Mouse (Mus musculus) T-cell, adult 2 months (primary cell): ENCODE measurements around the gene 4930505A04Rik.
"Not testable (repeated sequence)": the region's sequence is repeated elsewhere in the genome, so short reads cannot be mapped to it uniquely, and the experiment has no call there.

Experiments
- DNase-seq: peaks from one replicate; pipeline ENCODE4 v3.0.0; 2022; ENCODE audit warnings: low spot score

The 4930505A04Rik gene

DNA sequence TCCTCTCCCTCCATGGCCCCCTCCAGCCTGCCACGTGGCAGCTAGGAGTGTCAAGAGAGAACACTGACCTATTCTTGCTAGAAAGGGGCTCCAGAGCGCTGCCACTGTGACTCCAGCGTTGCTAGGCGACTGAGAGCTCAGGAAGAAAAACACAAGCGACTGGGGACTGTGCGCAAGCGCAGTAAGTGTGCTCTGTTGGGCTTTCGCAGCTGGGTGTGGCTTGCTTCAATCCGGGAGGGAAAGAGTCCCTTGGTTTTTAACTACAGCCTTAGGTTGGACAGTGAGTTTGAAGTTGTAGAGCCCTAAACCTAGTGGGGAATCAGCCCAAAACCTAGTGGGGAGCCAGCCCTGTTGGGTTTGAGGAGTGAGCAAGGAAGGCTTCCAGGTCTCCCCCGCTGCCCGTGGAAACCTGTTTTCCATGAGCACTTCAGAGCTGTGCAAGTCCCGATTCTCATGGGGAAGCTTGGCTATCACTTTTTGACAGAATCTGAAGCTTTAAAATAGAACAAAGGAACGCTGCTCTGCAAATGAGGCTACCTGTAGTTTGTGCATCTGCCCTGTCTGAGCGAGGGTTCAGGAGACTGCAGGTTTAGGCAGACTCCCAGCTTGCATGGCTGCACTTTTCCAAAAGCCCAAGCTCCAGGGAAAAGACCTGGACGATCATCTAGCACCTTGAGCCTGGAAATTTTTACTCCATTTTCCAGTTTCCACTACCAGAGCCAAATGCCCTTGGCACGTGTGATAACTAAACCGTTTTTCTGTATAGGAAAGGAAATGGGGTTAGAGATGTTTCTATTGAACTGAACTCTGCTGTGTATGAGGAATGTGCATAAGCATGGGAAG lies at the start of gene 4930505A04Rik:
4930505A04Rik (minus strand) TSS at position 77 of the 843 bp plus-strand sequence.
- no peak for DNase-seq

DNA sequence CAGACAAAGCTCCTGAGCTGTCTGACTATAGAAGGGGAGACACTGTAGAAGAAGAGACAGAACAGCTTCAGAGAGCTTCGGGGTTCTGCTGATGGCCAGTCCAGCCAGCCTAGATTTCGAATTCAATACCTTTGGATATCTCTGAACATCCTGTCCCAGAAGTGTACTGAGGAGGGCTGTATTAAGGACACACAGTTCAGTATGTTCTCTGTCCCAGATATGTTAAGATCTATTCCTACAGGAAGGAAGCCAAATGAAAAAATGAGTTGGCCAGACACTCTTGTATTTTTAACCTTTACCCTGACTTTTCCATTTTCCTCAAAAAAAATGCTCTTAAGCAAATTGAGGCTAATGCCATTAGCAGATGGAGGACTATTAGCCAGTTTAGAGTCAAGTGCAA lies 45.5 kb upstream of the 4930505A04Rik start:
- no peak for DNase-seq

DNA sequence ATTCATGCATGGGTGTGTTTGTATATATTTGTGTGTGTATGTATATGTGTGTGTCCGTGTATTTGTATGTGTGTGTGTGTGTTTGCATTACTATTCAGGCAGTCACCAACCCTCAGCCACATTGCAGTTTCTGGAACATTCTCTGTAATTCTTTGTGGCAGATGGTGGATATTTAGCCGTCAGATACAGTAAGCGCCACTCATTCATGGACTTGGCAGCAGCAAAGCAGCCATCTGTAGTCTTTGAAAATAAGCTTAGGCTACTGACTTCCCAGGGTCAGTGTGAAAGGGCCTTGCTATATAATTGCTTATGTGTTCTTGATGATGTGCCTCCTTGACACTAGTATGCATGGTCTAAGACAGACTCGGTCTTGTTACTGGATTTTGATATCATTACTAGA lies 36.6 kb upstream of the 4930505A04Rik start:
- DNase-seq: no peak

DNA sequence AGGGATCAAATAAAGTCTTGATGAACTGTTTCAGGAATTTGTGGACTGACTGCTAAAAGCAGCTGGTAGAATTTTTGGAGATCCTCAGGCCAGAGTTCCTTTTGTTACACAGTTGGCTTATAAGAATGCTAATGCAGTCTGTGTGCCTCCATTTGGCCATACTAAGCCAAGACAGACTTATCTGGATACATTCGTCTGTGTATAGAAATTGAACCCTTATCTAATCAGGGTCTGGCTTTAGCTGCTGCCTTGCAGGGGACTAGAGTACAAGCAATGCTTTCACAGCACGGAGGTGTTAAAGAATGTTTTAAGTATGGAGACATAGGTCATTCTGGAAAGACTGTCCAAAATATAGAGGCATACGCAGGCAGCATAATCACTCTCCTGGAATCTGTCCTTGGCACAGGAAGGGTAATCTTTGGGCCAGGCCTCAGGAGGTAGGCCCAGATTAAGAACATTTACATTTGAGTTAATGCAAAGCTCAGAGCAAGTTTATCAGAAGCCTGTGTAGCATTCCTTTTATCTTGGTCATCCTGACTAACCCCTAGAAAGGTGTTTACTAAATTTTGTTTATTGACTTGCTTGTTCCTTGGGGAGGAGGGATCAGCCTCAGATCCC lies 27.2 kb upstream of the 4930505A04Rik start:
- DNase-seq: no peak

DNA sequence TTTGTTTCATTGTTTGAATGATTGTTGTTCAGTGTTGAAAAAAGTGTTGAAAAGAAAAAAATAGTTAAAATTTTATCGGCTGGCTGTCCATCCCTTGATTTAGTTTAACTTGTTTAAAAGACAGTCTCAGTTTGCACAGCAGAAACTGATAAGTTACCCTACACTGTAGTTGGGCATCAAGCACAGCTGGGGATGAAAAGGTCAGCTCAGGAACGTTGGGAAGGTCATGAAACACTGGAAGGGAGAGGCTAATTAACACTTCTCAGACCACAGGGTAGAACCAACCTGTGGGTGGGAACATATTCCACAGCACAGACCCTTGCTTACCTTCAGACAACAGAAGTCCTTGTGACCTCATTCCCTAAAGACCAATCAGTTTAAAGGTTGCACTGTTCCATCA lies 25.5 kb upstream of the 4930505A04Rik start:
- DNase-seq: no peak

DNA sequence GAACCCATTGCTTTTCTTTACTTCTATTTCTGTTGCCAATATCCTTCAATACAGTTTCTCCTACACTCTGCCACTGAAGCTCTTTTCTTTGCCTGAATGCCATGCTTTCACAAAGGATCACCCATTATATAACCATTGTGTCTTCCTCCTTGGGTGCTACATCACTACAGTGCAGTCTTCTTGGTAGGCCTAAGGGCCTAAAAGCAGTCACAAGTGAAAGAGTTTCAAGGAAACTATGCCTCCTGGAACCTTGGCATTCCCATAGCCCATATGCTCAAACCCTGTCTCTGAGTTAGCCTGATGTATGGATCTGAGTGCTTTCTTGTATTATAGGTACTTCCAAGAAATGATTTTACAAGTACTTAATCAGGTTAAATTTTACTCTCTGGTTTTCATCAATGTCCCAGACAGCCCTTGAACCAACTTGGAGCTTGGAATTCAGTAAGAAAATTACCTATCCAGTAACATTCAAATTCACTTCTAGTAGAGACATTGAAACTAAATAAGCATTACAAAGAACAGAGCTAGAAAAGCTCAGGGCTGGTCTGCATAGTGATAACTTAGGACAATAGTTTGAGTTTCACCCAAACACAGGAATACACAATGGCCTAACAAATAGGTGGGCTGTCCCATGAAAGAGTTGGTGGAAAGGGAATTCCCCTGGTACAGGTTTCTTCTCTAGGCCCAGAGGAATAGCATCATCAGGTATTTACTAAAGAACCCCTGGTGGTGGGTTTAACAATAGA lies 20.1 kb upstream of the 4930505A04Rik start:
- no peak for DNase-seq

DNA sequence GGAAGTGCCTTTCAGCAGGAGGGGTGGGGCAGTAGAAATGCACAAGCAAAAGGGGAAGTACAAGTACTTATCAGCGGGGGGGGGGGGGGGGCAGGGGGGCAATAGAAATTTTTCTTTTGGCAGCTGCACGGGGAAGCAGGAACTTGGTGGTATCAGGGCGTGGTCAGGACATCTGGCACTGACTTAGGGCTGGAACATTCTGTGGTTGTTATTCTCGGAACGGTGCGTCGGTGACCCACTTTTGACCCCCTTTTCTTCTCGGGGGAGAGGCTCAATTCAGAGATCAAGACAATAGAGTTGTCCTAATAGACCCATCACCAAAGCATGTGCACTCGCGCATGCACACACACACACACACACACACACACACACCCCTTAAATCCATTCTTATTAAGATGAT lies 16.6 kb upstream of the 4930505A04Rik start:
- no peak for DNase-seq

DNA sequence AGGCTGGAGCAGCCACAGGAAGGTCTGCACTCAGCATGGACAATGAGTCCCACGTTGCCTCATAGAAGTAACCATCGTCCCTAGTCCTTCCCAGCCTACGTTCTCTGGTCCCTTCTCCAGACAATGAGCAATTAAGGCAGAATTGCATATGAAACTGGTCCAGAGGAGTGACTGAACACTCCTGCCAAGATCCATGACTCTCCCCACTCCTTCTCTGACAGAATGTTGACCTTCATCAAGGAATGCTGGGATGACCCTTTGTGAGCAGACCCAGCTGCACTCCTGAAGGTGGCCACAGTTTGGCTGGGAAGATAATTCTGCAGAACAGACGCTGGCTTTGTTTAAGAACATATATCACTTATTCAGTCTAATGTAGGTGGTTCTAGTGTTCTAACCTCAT lies 11.7 kb upstream of the 4930505A04Rik start:
- no peak for DNase-seq

DNA sequence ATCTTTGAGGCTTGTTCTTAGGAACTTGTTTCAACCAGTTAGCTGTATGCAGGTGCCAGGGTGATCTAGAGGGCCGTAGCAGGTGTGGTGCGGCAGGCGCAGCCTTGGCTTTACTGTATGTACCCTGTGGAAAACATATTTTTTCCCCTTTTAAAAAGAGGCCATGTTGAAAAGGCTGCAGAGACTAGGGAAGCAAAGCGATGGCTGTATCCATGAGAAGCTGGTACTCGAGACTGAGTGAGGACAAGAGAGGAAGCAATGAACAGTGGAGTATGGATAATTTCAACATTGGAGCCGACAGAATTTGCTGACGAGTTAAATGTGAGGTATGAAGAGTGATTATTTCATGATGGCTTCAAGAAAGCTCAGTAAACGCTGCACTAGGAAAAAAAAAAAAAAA lies 440 bp downstream of the 4930505A04Rik start:
- DNase-seq: no peak

DNA sequence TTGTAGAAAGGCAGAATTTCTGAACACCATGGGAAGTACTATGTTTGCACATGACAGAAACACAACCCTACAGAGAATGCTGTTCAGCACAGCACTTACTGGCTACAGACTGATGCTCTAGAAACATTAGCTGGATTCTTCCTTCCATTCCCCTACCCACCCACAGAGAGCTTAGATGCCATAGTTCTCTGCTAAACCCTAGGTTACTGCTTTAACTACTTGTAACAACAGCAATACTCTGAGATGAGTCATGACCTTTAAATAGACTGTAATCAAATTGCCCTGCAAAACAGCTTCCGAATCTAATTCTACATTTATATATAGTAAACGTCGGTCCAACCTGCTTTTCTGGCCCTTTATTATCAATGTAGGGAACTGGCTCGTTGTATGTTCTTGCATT lies 17.3 kb downstream of the 4930505A04Rik start:
- no peak for DNase-seq

DNA sequence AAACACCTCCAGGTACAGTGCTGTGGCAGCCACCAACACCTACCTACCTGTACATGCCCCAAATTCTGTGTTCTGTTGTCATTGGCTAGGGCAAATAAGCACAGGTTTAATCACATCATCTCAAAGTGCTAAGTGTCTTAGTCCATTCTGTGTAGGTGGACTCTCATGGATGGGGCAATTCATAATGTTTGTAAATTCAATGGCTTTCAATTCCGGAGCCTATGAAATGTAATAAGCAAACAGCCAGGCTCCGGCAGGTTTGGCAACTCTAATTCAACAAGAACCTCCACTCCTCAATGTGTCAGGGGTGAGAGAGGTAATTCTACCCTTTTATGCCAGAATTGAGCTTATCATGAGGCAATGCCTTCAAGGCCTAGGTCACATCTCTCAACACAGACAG lies 23.5 kb downstream of the 4930505A04Rik start:
- no peak for DNase-seq

DNA sequence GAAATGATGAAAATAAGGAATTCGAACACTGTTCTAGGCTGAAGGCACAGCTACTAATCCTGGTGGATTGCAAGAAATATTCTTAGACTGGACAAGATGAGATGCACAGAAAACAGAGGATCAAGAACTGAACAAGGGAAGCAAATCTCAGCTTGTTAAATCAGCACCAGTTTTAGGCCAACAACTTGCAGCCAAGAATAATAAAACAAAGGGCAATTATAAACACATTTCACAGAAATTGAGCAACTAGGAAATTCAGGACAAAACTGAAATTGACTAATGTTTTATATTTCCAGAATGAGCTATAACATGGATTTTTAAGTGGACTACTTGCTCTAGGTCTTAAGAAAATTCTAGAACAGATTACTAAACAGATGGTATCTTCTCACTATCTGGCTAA lies 24.1 kb downstream of the 4930505A04Rik start:
- DNase-seq: no peak

DNA sequence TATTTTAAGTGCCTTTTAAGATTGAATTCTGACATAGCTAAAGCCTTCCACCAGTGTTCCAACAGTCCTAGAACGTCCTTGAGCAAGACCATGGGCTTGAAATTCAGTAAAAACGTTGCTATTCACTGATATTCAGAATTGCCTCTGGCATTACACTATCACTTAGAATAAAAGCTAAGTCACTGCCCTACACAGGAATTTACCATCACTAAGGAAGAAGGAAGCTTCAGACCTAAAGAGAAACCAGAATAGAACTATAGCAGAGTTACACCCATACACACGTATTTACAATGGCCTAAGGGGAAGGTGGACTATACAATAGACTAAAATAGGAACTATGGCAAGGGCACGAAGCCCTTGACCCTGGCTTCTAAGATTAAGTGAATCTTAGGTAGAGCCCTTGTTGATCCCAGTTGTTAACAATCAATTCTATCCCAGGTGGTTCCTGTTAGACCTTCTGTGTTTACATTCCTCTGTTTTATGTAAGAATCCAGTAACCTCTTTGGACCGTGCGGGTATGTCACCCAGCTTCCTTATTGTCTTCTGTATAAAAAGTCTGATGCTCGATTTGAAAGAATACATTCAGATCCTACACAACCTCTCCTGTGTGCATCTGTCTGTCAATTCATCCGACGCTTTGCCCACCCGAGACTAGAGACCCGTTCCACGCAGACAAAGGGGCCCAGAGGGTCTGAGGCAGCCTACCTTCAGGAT lies 27.3 kb downstream of the 4930505A04Rik start:
- not testable (repeated sequence) for DNase-seq

DNA sequence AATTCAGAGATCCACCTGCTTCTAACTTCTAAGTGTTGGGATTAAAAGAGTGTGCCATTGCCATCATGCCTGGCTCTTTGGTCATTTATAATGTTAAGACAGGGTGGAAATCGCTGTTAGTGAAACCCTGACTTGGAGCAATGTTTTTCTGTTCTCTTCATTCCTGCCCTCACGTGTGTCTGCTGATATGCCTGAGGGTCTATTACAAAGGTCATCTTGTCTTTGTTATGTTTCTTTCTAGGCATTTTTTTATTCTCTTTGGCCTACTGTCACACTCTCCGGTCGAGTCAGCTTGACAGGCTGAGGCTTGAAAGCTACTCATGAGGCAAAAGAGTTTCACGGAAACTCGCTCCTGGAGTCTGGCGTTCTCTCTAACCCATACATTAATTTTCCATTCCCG lies 27.9 kb downstream of the 4930505A04Rik start:
- no peak for DNase-seq

DNA sequence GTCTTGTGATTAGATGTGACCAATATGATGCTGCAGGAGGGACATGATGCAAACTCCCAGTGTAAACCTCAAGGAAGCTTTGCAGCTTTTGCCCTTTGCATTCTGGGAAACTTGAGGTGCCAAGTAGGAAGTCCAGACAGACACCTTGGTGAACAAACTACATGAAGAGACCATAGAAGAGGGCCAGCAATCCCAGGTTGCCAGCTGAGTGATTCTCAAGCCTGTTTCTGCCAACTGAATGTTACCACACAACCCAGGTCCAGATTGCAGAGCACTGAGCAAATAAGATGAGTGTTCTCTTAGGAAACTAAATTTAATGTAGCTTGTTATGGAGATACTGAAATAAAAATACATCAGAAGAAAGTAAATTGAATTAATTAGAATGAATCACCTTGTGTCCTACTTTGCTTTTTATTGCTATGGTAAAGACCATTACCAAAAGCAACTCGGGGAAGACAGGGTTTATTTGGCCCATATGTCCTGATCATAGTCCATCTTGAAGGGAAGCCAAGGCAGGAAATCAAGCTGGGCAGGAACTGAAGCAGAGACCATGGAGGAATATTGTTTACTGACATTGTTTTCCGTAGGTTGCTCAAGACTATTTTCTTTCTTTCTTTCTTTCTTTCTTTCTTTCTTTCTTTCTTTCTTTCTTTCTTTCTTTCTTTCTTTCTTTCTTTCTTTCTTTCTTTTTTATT lies 38.2 kb downstream of the 4930505A04Rik start:
- DNase-seq: no peak

DNA sequence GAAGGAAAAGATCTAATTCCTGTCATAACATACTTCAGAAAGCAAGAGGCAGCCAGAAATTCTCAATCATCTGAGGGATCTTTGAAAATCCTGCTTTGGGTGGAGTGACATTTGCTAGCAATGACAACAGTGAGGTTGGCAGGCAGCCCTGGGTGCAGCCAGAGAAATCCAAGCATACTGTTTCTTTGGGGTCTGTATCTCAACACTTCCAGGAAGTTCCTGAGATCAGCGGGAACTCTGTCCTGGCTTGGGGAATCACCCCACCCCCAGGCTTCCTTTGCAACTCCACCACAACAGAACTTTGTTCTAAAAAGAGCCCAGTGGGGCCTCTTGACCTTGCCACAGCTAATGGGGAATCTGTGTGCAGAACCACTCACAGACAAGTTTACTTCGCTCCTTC lies 66.0 kb downstream of the 4930505A04Rik start:
- no peak for DNase-seq

DNA sequence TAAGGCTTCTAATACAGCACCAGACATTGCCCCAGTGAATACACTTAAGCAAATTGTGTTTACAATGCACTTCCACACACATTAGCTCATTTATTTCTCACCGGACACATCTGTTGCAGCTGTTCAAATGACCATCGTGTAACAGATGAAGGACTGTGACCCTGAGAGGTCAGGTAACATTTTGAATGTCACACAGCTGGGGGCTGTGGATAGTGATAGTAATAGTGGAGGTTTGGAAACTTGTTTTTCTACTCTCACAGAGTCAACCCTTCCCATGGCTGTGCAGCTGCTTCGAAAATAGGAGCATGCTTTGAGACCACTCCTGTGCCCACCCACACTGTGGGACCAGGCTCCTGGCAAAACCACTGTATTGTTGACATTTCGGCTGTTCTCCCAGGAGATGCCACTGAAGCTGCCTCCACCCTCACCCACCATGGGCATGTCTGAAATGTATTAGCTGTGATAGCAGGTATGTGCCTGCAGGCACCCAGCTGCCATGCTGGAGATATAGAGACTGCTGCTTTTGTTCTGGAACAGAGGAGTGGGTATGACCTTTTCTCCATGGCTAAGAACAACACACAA lies 66.9 kb downstream of the 4930505A04Rik start:
- no peak for DNase-seq

DNA sequence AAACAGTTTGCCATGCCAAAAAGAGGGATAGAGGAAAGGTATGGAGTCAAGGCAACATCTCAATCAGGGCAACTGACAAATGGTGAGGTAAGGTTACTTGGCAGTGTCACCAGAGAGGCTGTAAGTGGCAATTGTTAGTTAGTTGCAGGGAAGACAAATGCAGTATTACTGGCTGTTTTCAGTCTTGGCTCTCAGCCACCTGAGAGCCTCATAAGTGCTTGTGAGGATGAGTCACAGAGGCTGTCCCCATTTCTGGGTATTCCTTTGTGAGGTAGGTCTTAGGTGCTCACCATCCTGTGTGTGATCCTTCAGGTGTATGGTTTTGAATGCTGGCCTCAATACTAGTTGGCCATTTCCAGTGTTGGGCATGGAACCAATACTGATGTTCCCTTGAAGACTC lies 77.3 kb downstream of the 4930505A04Rik start:
- no peak for DNase-seq

DNA sequence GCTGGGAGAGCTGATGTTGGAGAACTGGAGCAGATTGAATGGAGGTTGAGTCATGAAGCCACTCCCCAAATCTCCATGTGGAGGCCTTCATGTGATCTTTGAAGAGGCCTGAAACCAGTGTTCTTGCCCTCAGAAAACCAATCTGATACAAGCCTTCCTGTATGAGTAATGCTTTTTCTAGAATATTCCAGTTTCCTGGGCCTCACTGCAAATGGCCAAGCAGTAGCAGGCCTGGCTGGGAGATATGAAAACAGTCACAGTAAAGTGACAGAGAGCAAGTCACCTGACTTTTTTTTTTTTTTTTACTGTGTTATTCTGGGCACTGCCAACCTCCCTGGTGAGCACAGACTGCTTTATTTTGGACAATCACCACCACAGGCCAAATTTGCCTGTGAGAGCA lies 88.6 kb downstream of the 4930505A04Rik start:
- DNase-seq: no peak
